Mouse (Mus musculus) megakaryocyte progenitor cell, adult 5-6 weeks (primary cell): Measurements from ENCODE around the gene Nupl2. TPM values are rescaled to one million over a fixed set of nuclear protein-coding genes. Genes with fewer than 3 reads are reported as not detected.

ENCODE experiments used
- ATAC-seq: replicated peaks from 2 replicates; pipeline ENCODE4 v1.8.0; 2016; ENCODE audit warnings: mild to moderate bottlenecking, moderate TSS enrichment, inconsistent platforms; ENCODE audit not compliant: poor library complexity
- total RNA-seq, 2 experiments: library from RNA; stranded (forward) in 1 of 2; stranded (reverse) in 1 of 2; fragments of 157-497, 149-512 nt in 1 of 2; fragments of 200-1000 nt in 1 of 2; gene quantifications; 2 replicates each; pipeline versions ENCODE4 v1.2.3 to v1.2.4; 2015 to 2017

Gene Nupl2
- 13.2 and 16.1 TPM in 2 replicates for total RNA-seq (2015)
- 5.7 and 10.1 TPM in 2 replicates for total RNA-seq (2017)

DNA sequence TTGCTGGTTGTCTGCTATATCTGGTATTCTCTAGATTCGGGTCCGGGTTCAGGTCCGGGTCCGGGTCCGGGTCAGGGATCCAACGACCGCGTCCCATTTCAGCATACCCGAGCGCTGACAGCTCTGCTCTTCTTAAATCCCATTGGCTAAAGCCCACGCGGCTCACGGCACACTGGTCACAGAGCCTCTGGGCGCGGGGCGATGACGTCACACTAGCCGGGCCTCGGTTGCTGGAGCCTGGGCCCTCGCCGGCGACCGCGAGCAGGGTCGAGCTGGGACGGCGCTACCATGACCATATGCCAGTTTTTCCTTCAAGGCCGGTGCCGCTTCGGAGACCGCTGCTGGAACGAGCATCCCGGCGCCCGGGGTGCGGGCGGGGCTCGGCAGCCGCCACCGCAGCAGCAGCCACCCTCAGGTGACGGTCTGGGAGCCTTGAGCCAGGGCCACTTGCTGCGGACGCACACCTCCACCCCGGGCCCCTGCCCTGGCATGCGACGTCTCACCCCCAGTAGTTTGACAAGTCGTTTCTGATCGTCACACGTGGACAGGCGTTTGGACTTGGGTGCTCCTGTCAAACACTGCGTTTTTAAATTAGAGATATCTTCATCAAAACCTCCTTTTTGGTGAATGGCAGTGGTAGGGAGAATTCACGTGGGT, at the start of gene Nupl2:
Nupl2 (plus strand) TSS at position 175 of the 657 bp plus-strand sequence.
- ATAC-seq: peak; percentile 100

DNA sequence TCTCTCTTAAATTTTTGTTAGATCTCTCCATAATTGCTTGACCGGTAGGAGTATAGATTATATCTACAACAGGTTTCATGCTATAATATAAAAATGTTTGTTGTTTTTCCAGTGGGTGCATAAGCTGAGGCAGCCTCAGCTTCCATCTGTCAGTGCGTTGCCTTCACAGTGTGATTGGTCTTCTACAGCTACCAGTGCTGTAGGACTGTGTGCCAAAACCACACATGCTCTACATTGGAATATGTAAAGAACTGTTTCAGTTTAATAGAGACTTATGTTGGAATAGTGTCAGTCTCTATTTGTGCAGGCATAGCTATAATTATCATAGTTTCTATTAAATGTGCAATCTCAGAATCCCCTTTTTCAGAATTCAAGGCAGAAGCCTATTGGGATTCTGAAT, 42.5 kb upstream of the Nupl2 start:
- no peak for ATAC-seq

DNA sequence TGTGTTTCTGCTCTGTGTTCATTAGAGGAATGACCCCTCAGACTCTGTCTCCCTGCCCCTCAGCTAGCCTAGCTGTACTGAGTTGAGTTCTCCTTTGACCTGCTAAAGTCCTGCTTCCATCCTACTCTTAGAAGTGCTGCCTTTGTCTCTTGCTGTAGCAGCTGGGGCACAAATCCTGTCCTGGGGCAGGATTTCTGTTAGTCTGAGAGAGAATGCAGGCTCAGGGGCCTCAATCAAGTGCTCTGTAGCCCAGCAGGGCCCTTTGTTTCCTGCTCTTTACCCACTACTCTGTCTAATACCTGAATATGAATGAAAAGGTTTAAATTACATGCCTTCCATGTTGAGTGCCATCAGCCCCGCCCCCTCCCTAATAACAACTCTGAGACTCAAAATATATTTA, 40.6 kb upstream of the Nupl2 start:
- no peak for ATAC-seq

DNA sequence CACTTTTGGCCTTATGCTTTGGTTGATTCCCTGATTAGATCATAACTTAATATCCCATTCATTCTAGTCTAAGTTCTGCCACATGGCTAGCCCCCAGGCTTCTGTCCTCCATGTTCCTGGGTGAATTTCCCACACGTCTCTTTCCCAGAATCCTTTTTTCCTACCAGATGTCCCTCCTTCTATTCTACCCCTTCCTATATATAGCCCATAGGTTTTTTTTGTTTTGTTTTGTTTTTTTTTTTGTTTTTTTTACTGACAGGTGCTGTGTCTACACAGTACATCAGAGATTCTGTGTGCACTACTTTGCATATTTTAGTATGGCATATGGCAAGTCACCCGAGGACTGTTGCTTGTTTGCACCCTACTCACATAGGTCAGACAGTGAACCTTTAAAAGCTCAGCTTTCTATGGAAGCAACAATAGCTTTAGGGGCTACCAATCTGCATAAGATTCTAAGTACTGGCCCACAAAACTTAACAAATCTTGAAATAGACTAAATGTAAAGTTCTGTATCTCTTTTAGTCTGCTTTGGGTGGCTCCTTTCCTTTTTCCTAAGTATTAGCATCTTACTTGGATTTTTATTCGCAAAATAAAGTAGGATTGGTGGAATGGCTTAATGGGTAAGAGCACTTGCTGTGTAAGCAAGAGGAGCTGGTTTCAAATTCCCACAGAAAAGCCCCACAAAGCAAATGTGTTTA, 40.0 kb upstream of the Nupl2 start:
- no peak for ATAC-seq

DNA sequence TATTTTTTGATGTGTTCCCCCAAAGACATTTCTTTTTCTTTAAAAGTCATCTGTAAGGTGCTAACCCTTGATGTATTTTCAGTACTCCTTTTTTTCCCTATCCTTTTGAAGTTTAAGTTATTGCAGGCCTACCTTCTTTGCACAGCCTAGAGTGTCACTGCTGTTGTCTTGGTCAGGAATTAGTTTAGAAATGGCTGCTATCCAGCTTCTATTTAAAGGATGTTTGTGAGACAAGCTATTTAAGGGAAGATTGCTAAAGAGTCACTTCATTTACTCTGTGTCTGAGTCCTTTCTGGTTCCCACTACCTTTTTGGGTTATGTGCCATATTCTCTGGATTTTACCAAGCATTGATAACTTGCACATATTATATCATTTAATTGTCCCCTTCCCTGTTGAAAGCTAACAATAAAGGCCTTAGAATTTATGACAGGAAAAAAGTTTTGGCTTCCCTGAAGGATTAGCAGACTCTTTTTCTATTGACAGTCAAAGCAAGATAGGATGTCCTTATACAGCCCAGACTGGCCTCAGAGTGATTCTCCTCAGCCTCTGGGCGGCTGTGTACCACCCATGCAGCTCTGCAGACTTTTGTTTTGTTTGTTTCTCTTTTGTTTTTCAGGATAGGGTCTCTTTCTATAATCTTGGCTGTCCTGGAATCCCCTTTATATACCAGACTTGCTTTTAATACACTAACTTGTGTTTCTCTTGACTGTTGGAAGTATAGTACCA, 38.7 kb upstream of the Nupl2 start:
- no peak for ATAC-seq

DNA sequence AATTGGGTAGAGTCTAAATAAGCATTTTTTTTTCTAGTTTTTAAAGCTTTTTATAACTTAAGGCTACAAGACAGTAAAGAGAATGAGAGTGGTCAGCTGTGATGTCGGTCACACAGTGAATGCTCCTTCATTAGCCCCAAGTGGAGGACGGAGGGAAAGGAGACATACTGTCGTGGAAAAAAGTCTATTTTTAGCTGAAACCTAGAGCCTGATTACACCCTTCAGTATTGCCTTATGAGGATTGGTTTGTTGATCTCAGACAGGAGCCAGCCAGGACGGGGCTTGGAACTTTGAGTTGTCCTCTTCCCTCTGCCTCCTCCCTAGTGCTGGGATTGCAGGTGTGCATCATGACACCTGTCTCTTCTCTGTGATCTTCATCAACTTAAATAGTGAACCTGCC, 37.8 kb upstream of the Nupl2 start:
- no peak for ATAC-seq

DNA sequence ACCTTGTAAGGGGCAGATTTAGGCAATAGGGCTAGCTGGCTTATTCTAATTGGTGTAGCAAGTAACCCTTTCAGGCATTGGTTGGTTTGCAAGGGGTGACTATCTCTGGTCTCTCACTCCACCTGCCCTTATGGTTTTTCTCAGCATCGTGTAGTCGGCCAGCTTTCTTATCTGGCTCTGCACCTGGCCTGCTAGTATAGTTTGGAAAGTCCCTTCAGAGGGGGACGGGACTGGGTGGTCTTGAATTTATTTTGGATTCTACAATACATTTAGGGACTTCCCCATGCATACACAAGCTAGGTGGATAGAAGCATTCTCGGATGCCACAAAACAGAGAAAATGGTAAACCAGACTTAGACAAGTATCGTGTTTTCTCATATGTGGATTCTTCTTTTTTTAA, 17.8 kb upstream of the Nupl2 start:
- no peak for ATAC-seq

DNA sequence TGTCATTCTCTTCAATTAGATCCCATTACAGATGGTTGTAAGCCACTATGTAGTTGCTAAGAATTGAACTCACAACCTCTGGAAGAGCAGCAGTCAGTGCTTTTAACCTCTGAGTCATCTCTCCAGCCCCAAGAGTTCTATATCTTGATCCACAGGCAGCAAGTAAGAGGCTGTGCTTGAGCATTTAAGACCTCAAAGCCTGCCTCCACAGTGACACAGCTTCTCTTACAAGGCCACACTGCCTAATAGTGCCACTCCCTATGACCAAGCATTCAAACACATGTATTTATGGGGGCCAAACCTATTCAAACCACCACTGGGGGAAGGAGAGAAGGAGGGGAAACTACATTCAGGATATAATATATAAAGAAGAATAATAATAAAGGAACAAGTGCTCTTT, 12.6 kb upstream of the Nupl2 start:
- no peak for ATAC-seq

DNA sequence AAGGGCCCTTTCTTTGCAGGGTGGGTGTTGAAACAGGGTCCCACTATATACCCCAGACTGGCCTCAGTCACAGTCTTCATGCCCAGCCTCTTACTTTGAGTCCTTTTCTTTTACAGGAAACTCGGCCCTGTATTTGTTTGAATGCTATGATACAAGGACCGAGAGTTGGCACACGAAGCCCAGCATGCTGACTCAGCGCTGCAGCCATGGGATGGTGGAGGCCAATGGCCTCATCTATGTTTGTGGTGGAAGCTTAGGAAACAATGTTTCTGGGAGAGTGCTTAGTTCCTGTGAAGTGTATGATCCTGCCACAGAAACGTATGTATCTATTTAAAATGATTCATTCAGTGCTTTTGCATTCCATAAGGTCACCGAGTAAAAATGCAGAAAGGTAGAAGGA, 8.0 kb upstream of the Nupl2 start:
- ATAC-seq: no peak

DNA sequence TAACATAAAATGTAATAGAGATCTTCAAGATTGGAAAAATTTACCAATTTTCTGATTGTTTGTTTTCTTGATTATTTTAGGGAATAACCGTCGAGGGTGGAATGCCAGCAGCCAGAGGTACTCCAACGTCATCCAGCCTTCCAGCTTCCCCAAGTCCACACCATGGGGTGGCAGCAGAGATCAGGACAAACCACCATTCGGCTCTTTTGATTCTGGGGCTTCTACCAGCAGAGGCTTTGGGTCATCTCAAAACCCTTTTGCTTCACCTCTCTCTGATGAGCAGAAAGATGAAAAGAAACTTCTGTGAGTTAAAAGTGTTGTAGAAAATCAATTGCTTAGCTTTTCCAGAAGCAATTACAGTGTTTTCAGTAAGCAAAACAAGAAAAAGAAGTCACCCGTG, 2.5 kb downstream of the Nupl2 start:
- no peak for ATAC-seq

DNA sequence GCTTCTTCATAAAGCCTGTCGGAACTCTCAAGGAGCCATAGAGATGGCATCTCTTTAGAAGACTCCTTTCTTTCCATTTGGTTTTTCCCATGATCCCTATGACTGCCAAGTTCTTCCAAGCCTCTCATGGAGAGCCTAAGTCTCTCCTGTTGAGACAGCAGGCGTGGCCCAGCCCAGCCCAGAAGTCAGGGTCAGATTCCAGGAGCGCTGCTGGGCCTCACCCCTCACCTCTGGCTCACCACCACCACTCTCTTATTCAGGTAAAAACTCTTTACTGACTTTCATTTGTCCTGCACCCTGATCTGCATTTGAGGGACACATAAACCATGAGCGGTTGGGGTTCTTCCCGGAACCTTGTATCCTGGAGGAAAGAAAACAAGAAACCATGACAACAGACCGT, 5.1 kb downstream of the Nupl2 start:
- no peak for ATAC-seq

DNA sequence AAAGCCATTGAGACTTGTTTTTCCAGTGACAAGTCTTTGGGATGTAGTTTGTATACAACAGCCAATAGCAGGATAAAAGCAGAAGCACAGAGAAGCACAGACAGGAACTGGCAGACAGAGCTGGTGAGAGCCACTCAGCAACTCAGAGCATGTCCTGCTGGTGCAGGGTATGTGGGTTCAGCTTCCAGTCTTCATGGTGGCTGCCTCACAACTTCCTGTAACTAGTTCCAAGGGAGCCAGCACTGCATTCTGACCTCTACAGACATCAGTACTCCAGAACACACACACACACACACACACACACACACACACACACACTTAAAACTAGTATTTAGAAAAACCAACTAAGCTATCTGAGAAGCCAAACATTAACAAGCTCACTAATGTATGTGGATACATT, 7.3 kb downstream of the Nupl2 start:
- no peak for ATAC-seq

DNA sequence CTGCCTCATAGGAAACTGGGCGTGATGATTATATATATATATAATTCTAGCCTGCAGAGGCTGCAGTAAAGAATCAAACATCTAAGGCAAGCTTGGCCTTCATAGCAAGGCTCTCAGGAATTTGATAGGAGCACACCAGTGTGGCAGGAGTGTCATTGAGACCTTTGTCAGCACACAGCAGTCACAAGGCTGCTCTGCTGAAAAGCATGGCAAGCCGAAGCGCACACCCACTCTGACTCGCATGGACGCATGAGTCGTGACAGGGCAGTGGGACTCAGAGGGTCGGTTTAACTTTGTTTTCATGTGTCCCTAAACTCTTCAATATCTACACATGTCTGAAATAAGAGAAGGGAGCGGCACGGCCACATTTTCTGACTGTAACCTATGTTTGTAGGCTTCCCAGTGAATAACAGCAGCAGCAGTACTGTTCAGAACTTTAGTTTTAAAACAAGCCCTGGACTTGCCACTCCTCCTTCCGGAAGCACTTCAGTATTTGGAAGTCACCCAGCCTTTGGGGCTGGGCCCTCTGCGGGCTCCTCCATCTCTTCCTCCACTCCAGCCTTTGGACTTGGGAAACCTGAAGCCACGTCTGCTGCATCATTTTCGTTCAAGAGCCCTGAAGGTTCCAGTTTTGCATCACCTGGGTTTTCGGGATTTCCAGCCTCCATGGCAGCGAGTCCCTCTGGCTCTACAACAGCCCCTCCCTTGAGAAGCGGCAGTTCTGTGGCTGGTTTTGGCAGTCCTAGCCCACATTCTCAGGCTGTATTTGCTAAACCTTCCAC, 16.9 kb downstream of the Nupl2 start:
- no peak for ATAC-seq

DNA sequence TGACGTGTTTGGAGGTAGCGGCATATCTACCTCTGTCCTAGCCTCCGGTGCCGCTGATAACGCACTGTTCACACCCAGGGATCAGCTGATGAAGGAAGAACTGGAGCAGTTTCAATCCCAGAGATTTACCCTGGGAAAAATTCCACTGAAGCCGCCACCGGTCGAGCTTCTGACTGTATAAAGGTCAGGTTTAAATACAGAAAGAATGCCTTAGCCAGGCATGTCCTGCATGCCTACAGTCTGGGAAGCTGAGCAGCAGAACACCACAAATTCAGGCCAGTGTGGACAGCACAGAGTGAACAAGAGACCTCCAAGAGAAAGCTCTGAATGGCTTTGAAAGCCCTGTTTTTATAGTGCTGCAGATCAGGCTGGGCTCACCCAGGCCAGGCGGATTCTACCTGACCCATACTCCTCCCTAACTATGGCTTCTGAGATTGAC, 17.6 kb downstream of the Nupl2 start:
- no peak for ATAC-seq

DNA sequence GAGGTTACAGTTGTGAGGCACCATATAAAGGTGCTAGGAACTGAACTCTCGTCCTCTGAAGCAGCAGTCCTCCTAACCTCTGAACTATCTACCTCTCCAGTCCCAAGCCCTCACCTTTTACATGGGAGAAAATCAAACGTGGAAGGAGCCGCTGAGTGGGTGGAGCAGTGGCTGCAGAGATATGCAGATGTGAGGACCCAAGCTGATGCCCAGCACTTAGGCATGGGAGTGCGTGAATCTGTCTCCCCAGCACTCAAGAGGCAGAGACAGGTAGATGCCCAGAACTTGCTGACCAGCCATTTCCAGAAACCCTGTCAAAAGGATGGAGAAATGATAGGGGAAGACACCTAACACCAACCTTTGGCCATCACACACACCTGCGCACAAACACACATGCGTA, 18.3 kb downstream of the Nupl2 start:
- no peak for ATAC-seq

DNA sequence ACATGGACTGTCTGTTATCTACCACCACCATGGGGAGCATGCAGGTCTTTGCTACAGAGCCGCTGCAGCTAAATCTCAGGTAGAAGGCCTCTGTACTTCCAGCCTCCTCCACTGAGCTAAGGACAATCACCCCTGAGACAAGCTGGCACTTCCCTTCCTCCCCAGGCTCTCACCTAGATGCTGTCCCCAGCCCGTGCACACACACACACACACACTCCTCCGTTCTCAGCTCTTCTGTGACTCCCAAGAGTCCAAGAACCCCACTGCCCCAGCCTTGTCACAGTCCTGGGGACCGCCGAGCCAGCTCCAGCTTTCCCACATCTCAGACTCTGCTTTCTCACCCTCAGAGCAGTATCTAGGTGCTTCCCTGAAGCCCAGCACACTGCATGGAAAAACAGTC, 19.2 kb downstream of the Nupl2 start:
- no peak for ATAC-seq

DNA sequence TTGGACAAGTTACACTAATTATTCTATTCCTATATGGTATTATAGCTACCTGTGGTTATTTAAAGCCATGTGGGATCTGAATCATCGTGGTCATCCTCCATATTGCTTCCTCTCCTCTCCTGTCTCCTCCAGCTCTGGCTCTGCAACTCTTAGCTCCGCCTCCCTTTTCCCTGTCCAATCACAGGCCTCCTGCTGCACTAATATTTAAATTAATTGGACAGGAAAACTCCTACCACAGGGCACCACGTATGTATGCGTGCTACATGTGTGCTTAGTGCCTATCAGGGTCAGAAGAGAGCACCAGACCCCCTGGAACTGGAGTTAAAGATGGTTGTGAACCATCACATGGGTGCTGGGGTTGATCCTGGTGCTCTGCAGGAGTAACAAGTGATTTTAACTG, 23.7 kb downstream of the Nupl2 start:
- no peak for ATAC-seq

DNA sequence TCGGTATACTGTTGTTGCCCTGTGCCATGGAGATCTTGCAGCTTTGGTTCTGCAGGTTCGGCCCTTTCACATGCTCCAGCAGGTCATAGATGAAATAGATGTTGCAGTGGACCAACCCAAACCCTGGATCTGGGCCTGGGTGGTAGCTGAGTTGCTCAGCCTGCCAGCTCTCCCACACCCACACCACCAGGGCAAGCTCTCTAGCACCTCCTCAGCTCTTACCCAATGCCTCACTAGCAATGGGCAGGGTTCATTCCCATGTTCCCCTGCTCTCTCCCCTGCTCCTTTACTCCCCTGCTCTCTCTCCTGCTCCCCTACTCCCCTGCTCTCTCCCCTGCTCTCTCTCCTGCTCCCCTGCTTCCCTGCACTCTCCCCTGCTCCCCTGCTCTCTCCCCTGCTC, 27.1 kb downstream of the Nupl2 start:
- ATAC-seq: no peak

DNA sequence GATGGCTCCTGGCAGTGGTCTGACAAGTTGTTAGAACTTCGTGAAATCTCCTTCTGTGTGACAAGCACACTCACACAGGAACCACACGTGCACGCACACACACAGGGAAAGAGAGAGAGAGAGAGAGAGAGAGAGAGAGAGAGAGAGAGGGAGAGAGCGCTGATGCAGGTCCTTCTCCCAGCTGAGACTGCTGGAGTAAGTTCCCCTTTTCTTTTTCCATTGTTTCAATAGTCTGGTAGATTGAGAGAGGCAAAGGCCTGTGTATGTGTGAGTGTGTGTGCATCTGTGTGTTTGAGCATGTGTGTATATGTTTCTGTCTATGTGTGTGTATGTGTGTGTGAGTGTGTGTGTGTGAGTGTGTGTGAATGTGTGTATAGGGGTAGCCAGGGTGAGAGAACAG, 36.2 kb downstream of the Nupl2 start:
- ATAC-seq: peak; percentile 37; the same call in 1 of the 2 replicates

DNA sequence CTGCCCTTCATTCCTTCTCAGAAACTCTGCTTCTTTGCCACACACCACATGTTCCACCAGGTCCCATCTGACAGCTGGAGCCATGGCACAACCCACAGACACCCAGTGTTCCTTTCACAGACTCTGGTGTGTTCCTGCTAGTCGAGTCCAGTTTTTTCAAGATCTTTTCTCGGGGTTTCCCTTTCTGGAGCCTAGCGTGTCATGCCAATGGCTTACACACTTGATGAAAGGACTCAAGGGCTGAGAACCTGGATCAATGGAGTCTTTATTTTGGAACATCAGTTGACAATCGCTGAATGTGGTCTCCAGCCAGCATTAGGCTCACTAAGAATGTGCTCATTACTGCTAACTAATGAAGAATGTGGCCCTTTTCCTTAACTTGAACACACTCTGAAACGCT, 37.7 kb downstream of the Nupl2 start:
- ATAC-seq: no peak

DNA sequence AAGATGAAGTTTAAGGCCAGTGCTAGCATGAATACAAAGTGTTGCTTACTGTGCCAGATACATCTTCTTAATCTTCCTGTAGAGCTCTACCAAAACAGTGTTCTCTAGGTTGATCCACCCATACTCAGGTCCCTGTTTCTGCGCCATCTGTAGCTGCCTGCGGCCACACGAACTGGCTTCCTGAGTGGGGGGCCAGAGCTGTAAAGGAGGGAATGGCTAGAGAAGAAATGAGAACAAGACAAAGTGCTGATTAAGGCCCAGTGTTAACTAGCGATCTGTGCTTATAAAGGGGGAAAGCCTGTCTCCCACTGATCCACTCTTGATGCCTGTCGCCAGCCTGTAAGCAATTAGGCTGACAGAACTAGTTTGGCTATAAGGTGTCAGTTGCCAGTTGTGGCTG, 38.5 kb downstream of the Nupl2 start:
- ATAC-seq: no peak
